Mouse (Mus musculus) ES-E14 (cell line): ENCODE results near the gene Slc2a3. TPM values are rescaled to one million over a fixed set of nuclear protein-coding genes. Genes with fewer than 3 reads are reported as not detected.
A peak's percentile ranks its signal among the peaks of the same experiment; 100 is the strongest.

Source experiments
- DNase-seq: peaks from one replicate; pipeline ENCODE4 v3.0.0-alpha.2; 2013; ENCODE audit warnings: low read depth, low spot score
- H3K27ac ChIP-seq: 2 replicates; pipeline ENCODE4 v1.5.1; 2012; ENCODE audit warnings: low read depth, mild to moderate bottlenecking, low read length, moderate library complexity, mixed read lengths; ENCODE audit not compliant: poor library complexity, insufficient read depth, severe bottlenecking
- H3K36me3 ChIP-seq: 2 replicates; pipeline ENCODE4 v1.6.1; 2012; ENCODE audit warnings: mild to moderate bottlenecking, low read length, moderate library complexity, mixed read lengths; ENCODE audit not compliant: control insufficient read depth, poor library complexity, insufficient read depth, severe bottlenecking
- H3K4me1 ChIP-seq, 2 experiments: fragments of 150-350 bp in 1 of 2; sonication (generic) in 1 of 2; 2 replicates each; pipeline ENCODE4 v1.6.1; 2012; ENCODE audit warnings: low read length in 2 of 2, mild to moderate bottlenecking in 1 of 2, mixed read lengths in 1 of 2; ENCODE audit not compliant: control insufficient read depth in 2 of 2, insufficient read depth in 2 of 2, poor library complexity in 1 of 2
- H3K4me3 ChIP-seq, 2 experiments: fragments of 150-350 bp in 1 of 2; sonication (generic) in 1 of 2; 2 replicates each; pipeline ENCODE4 v1.5.1; 2012; ENCODE audit warnings: low read length in 2 of 2, low read depth in 1 of 2, mild to moderate bottlenecking in 1 of 2, mixed read lengths in 1 of 2; ENCODE audit not compliant: insufficient read depth in 1 of 2, poor library complexity in 1 of 2, severe bottlenecking in 1 of 2
- H3K9ac ChIP-seq: 2 replicates; pipeline ENCODE4 v1.6.1; 2012; ENCODE audit warnings: low read depth, mild to moderate bottlenecking, low read length, mixed read lengths; ENCODE audit not compliant: poor library complexity, insufficient read depth, severe bottlenecking
- H3K9me3 ChIP-seq: fragments of 150-350 bp; sonication (generic); 2 replicates; pipeline ENCODE4 v1.6.1; 2012; ENCODE audit warnings: low read depth, mild to moderate bottlenecking, low read length; ENCODE audit not compliant: control insufficient read depth, insufficient read depth
- CHD2 ChIP-seq: IDR thresholded peaks from 2 replicates; pipeline ENCODE4 v1.6.1; 2014; ENCODE audit warnings: mild to moderate bottlenecking, low read depth, low read length, inconsistent platforms
- HCFC1 ChIP-seq: IDR thresholded peaks from 2 replicates; pipeline ENCODE4 v1.6.1; 2012; ENCODE audit warnings: low read length, inconsistent platforms, borderline replicate concordance; ENCODE audit not compliant: insufficient read depth
- MAFK ChIP-seq: IDR thresholded peaks from 2 replicates; pipeline ENCODE4 v1.6.1; 2014; ENCODE audit warnings: mild to moderate bottlenecking, low read depth, low read length, inconsistent platforms; ENCODE audit not compliant: insufficient read depth
- ZC3H11A ChIP-seq: IDR thresholded peaks from 2 replicates; pipeline ENCODE4 v1.6.1; 2012; ENCODE audit warnings: low read depth, mild to moderate bottlenecking, inconsistent platforms, low read length, borderline replicate concordance
- ZNF384 ChIP-seq: IDR thresholded peaks from 2 replicates; pipeline ENCODE4 v1.6.1; 2012; ENCODE audit warnings: low read depth, low read length, inconsistent platforms
- in situ Hi-C, 2 experiments: fragments of 600-800 bp; cut with MboI; formaldehyde crosslinking; loops; one replicate each; pipeline ENCODE4 v1.15.1; 2025; ENCODE audit warnings: low sequenced_read_pairs in 2 of 2, inconsistent platforms in 1 of 2; ENCODE audit not compliant: unreplicated experiment in 2 of 2
- total RNA-seq: library from RNA; depleted of rRNA; stranded (reverse); fragments of 300-350 nt; gene quantifications from 2 replicates; pipeline ENCODE4 v1.2.3, GENCODE M21; 2012

The Slc2a3 gene
- total RNA-seq, 1 experiment: 890 TPM

DNA sequence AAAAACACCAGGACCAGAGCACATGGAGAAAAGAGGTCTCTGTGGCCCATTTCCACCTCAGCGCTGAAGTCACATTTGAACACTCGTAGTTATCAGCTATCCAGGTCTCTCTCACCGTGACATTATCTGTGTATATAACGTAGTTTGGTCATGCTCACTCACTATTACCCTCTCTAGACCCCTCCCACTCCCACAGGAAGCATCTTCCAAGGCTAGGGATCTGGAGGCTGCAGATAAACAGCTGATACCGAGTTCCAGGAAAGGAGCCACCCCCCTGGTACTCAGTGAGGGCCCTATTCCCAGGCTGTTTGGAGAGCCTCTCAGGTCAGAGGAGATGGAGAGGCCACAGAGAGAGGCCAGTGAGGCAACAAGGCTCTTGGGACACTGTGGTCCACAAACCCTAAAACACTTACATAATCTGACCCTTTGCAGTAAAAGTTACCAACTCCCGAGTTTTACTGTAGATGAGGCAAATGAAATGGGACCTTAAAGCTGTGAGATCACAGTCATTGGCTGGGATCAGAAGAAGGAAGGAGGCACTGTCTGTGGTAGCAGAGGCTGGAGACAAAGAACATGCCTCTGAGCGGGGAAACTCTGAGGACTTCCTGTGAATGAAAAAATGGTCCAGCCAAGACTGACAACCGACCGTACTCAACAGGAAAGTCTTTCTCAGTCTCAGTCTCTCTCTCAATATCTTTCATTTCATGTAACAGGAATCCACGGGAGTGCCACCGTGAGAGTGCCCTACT is 38.3 kb downstream of the Slc2a3 start:
- no peaks in the 10 kb centered on the region for H3K36me3 ChIP-seq
- no peak for TF ChIP-seq MAFK
- no peak for TF ChIP-seq ZNF384
- H3K9ac ChIP-seq: peak overlapping the region; percentile 80
- H3K4me1 ChIP-seq: peaks cover 3 to 18% of the 10 kb centered on the region in 2 experiments; a peak in 2 of 4 replicates
- DNase-seq: no peak
- H3K9me3 ChIP-seq: no peaks in the 10 kb centered on the region
- in situ Hi-C loops: no loop called here
- H3K4me3 ChIP-seq: peak overlapping the region in 1 of 2 experiments; percentile 61; a peak in 2 of 4 replicates
- H3K27ac ChIP-seq: peak overlapping the region; percentile 98

DNA sequence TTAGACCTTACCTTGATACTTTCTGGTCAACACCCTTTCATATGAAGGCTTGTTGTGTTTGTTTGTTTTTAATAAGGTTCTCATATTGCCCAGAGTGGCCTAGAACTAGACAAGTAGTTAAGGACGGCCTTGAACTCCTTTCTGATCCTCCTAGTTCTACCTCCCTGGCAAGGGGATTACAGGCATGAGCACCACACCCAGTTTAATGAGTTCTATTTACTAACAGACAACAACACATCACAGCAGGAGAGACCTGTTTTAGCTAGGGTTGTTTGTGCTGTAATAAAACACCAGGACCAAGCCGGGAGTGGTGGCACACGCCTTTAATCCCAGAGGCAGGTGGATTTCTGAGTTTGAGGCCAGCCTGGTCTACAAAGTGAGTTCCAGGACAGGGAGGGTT is 39.0 kb downstream of the Slc2a3 start:
- H3K27ac ChIP-seq: peak overlapping the region; percentile 98; the same call in 1 of the 2 replicates
- in situ Hi-C loops: no loop called here
- no peaks in the 10 kb centered on the region for H3K9me3 ChIP-seq
- no peak overlapping the region for H3K4me3 ChIP-seq
- DNase-seq: no peak
- H3K9ac ChIP-seq: no peak overlapping the region; the same call in 1 of the 2 replicates
- no peaks in the 10 kb centered on the region for H3K36me3 ChIP-seq
- H3K4me1 ChIP-seq: peaks cover 3 to 18% of the 10 kb centered on the region in 2 experiments; a peak in 2 of 4 replicates
- TF ChIP-seq MAFK (no peak), ZNF384 (no peak), CHD2 (no peak), ZC3H11A (no peak), HCFC1 (no peak)

GRCm38 (mm10) chr6:122761901-122762300 is 39.5 kb downstream of the Slc2a3 start:
- peaks cover 0 to 18% of the 10 kb centered on the region in 2 experiments; a peak in 2 of 4 replicates for H3K4me1 ChIP-seq
- peak overlapping the region; percentile 98; the same call in 1 of the 2 replicates for H3K27ac ChIP-seq
- no peak for DNase-seq
- in situ Hi-C loops: no loop called here
- H3K9ac ChIP-seq: no peak overlapping the region; the same call in 1 of the 2 replicates
- peak overlapping the region; percentile 65 to 72; a peak in 2 of 4 replicates for H3K4me3 ChIP-seq
- no peaks in the 10 kb centered on the region for H3K9me3 ChIP-seq
- H3K36me3 ChIP-seq: no peaks in the 10 kb centered on the region
- no peak for TF ChIP-seq MAFK
- TF ChIP-seq HCFC1: no peak
- TF ChIP-seq ZC3H11A: no peak
- TF ChIP-seq CHD2: no peak
- no peak for TF ChIP-seq ZNF384

DNA sequence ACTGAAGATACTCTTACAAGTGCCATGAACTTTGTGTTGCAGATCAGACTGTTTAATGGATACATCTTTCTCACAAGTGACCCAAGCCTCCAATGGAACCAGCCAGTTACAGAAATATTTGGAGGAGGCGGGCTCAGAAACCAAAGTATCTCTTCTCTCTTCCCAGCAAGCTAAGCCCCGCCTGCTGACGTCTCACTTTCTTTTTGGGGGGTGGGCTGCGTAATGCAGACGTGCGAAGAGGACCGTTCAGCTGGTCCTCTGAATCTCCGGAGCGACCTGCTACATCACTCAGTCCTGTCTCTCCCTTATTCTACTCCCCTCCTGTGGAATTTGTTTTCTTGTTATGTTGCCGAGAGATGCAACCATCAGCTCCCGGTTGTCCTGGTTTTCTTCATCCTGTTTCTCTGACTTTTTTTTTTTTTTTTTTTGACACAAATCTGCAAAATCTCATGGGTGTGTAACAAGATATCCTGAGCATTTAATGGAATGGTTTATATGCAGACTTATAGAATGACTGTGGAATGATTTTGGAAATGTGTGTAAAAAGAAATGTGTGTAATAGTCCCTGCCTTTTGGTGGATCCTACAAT is 40.3 kb downstream of the Slc2a3 start:
- Histone ChIP-seq H3K9ac (peak overlapping the region; percentile 50; the same call in 1 of the 2 replicates), H3K9me3 (no peaks in the 10 kb centered on the region), H3K4me3 (peak overlapping the region; percentile 65 to 72), H3K27ac (peak overlapping the region; percentile 98; the same call in 1 of the 2 replicates), H3K4me1 (peaks cover 0 to 16% of the 10 kb centered on the region in 2 experiments; a peak in 2 of 4 replicates), H3K36me3 (no peaks in the 10 kb centered on the region)
- peak; percentile 89 for DNase-seq
- in situ Hi-C loops: no loop called here
- TF ChIP-seq ZNF384: peak; percentile 88
- TF ChIP-seq MAFK: no peak
- no peak for TF ChIP-seq CHD2
- TF ChIP-seq HCFC1: no peak
